In the genomic region with DNA sequence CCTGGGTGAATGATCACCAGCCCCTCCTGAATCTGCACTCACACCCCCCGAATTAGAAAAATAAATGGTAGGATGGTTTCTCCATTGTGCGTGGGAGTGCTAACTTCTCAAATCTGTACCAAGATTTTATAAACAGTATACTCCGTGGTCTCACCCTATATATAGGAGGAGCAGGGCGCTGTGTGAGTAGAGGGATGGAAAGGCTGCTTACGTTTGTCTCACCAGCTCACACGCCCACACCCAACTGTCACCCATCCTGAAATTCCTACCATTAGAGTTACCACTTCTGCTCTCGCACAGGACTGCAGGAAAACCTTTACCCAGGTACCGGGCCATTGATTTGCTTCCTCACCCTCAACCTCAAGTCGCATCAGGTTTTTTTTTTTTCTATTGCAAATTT, we compare ENCODE assay signal across 20 mouse cellular contexts. TPM values are rescaled to one million over a fixed set of nuclear protein-coding genes. Genes with fewer than 3 reads are reported as not detected.
DNase-seq lines count a peak whose midpoint lies in the region.
"Had no signal": no experiment of that assay in that cellular context is flagged by ENCODE, and none has a peak within 500 bp of the region (broad histone marks: within the 10 kb centered on the region; RNA-seq: fewer than 3 reads in every experiment).

No protein-coding gene starts in this region.

- DNase-seq in left cerebral cortex, postnatal 14 days (ENCODE audit: low spot score in 2 of 2) = peak; percentile 65 to 66
- no peak for DNase-seq in left cerebral cortex, postnatal 4 days
- DNase-seq in frontal cortex, adult 2 months (ENCODE audit: extremely low spot score in 1 of 2, low spot score in 1 of 2) = peak; percentile 67
- peak; percentile 45 to 90 for DNase-seq in left cerebral cortex, postnatal 25 days (ENCODE audit: low spot score in 2 of 2)
- DNase-seq in right cerebral cortex, postnatal 36 days (ENCODE audit: low spot score in 2 of 2) = peak; percentile 47 to 82
- DNase-seq in adrenal gland, postnatal 14 days = no peak
- no peak for DNase-seq in cerebellum, adult 9-11 months
- DNase-seq: adrenal gland, postnatal 25 days; cerebellum, adult 2 months; cerebellum, postnatal 14 days; embryo, embryonic 11 days; gastrocnemius, postnatal 36 days; heart, adult 11 months; heart, postnatal 4 days had no signal

- intact Hi-C loops in left cerebral cortex, postnatal 14 days (cut with DNase I) = no loop called here
- intact Hi-C loops in left cerebral cortex, postnatal 4 days (cut with DNase I) = no loop called here
- intact Hi-C loops in left cerebral cortex, postnatal 25 days (cut with DNase I) = no loop called here

RNA-seq across cellular contexts. Expression of a gene that starts 47.0 kb away (rescaled TPM):
- total RNA-seq in left cerebral cortex, postnatal 14 days (2021) = 10 to 100 TPM; 40.1 to 43.9 TPM
- 10 to 100 TPM; 10.4 to 12.2 TPM for total RNA-seq in left cerebral cortex, postnatal 4 days (2021)
- 19.4 and 20.2 TPM in 2 replicates for polyA plus RNA-seq in frontal cortex, adult 2 months (2012; rRNA removed)
- total RNA-seq in left cerebral cortex, postnatal 25 days (2021) = 10 to 100 TPM; 45.1 to 48.1 TPM
- 3.8 and 6.4 TPM in 2 replicates for total RNA-seq in adrenal gland, postnatal 14 days (2021)
- total RNA-seq: CH12.LX; common myeloid progenitor, adult 5-6 weeks had no signal
- polyA plus RNA-seq: activated CD4-positive, CD25-positive, alpha-beta regulatory T cell, adult 4 months; Patski had no signal

RNA-seq across cellular contexts. Expression of a gene that starts 53.0 kb away (rescaled TPM):
- total RNA-seq in left cerebral cortex, postnatal 14 days (2021) = 10 to 100 TPM; 43.6 to 47.2 TPM
- total RNA-seq in left cerebral cortex, postnatal 4 days (2021) = 10 to 100 TPM; 41.4 to 42.1 TPM
- 15.0 and 15.7 TPM in 2 replicates for polyA plus RNA-seq in frontal cortex, adult 2 months (2012; rRNA removed)
- 10 to 100 TPM; 52.1 to 56.0 TPM for total RNA-seq in left cerebral cortex, postnatal 25 days (2021)
- total RNA-seq in adrenal gland, postnatal 14 days (2021) = 21.0 and 25.7 TPM in 2 replicates

RNA-seq across cellular contexts. Expression of a gene that starts 57.0 kb away (rescaled TPM):
- total RNA-seq in left cerebral cortex, postnatal 14 days (2021) = under 1 TPM; 0.44 to 0.68 TPM
- 1 to 10 TPM; 1.1 to 1.4 TPM for total RNA-seq in left cerebral cortex, postnatal 4 days (2021)
- polyA plus RNA-seq in frontal cortex, adult 2 months (2012; rRNA removed) = 0.21 and 0.30 TPM in 2 replicates
- under 1 TPM; 0.25 to 0.39 TPM for total RNA-seq in left cerebral cortex, postnatal 25 days (2021)
- total RNA-seq in adrenal gland, postnatal 14 days (2021) = not detected in 2 replicates
- total RNA-seq: adrenal gland, postnatal 25 days; CH12.LX; common myeloid progenitor, adult 5-6 weeks; gastrocnemius, adult 8-10 months; gastrocnemius, postnatal 36 days had no signal
- polyA plus RNA-seq: activated CD4-positive, CD25-positive, alpha-beta regulatory T cell, adult 4 months; erythroblast, embryonic 14.5 days had no signal

Comparison
In these comparisons a context has a peak if more than half of its experiments do, and no peak if none do; other contexts are left out.
1. DNase-seq: peak in left cerebral cortex, postnatal 14 days (2 of 2), frontal cortex, adult 2 months (2 of 2), left cerebral cortex, postnatal 25 days (2 of 2) and right cerebral cortex, postnatal 36 days (2 of 2); none in left cerebral cortex, postnatal 4 days (single experiment), adrenal gland, postnatal 14 days (single experiment) and cerebellum, adult 9-11 months (single experiment).